Mouse (Mus musculus): ENCODE measurements at regions not wholly inside any gene's neighbourhood (a gene's known extent, or its start where the extent isn't known, plus 50 kb on each side); places are given as distances from the start of the nearest gene placed in this dataset.

DNA sequence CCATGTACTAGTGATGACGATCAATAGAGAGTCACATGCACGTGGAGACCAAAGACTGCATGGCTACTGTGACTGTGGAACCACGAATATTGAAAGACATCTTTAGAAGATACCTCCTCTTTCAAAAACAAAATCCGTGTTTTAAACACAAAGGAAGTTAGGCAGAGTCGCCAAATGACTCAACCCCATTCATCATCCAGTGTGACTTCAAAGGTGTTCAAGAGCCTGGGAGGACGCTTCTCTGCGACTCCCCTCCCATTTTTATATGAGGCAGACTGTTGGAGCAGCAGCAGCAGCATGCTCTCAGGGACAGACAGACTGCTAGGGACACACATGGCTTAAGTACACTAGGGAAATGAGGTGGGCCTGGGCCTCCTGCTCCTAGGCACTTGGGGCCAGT, 197.2 kb downstream of the Dad1 start:
- no peak for TF ChIP-seq MAFK (IDR thresholded peaks at IDR 0.05; ENCODE audit: insufficient read depth, low read depth, low read length)
- no peak for TF ChIP-seq CHD2 (IDR thresholded peaks at IDR 0.05; ENCODE audit: low read depth, low read length)
- TF ChIP-seq ZC3H11A (IDR thresholded peaks at IDR 0.05; ENCODE audit: borderline replicate concordance, low read depth, low read length) = no peak
- no peak for TF ChIP-seq HCFC1 (IDR thresholded peaks at IDR 0.05; ENCODE audit: borderline replicate concordance, insufficient read depth, low read length)

Measured in ES-E14 (cell line).